Mouse (Mus musculus) cerebellum, adult 18-20 months (tissue): ENCODE measurements at regions not wholly inside any gene's neighbourhood (a gene's known extent, or its start where the extent isn't known, plus 50 kb on each side); places are given as distances from the start of the nearest gene placed in this dataset.
"Not testable (repeated sequence)": the region's sequence is repeated elsewhere in the genome, so short reads cannot be mapped to it uniquely, and the experiment has no call there.

Experiments used
- DNase-seq, 2 experiments: peaks; one replicate each; pipeline ENCODE4 v3.0.0; 2021

- no peak for DNase-seq
These were observed 68.6 kb upstream of the Creb1 start for GRCm38 (mm10) chr1:64463715-64464290.

GRCm38 (mm10) chr1:64461616-64462015 is 70.8 kb upstream of the Creb1 start:
- DNase-seq, result not testable (repeated sequence)

- no peak for DNase-seq
These were observed 74.6 kb upstream of the Creb1 start for GRCm38 (mm10) chr1:64457872-64458271.

GRCm38 (mm10) chr1:64449141-64449540 is 83.3 kb upstream of the Creb1 start:
- DNase-seq, result no peak

GRCm38 (mm10) chr1:64448090-64448489 is 84.4 kb upstream of the Creb1 start:
- DNase-seq, result peak; percentile 64 to 77

- peak in 1 of 2 experiments; percentile 27 for DNase-seq
These were observed 86.0 kb upstream of the Creb1 start for GRCm38 (mm10) chr1:64446492-64446891.

- peak; percentile 87 to 90 for DNase-seq
These were observed 86.5 kb upstream of the Creb1 start for GRCm38 (mm10) chr1:64445919-64446318.

GRCm38 (mm10) chr1:64443436-64443835 is 89.0 kb upstream of the Creb1 start:
- DNase-seq, result peak in 1 of 2 experiments; percentile 6

- DNase-seq, result no peak
These were observed 90.1 kb upstream of the Creb1 start for GRCm38 (mm10) chr1:64442179-64442874.

- no peak for DNase-seq
These were observed 109.2 kb upstream of the Creb1 start for GRCm38 (mm10) chr1:64423256-64423655.

GRCm38 (mm10) chr1:64418567-64418966 is 113.9 kb upstream of the Creb1 start:
- DNase-seq, result no peak

GRCm38 (mm10) chr1:64415906-64416305 is 116.5 kb upstream of the Creb1 start:
- DNase-seq, result no peak

GRCm38 (mm10) chr1:64413181-64413560 is 119.3 kb upstream of the Creb1 start:
- DNase-seq, result peak; percentile 31 to 43

GRCm38 (mm10) chr1:64412481-64413180 is 119.8 kb upstream of the Creb1 start:
- peak; percentile 51 to 53 for DNase-seq

- DNase-seq, result peak; percentile 40 to 51
These were observed 120.5 kb upstream of the Creb1 start for GRCm38 (mm10) chr1:64411851-64412480.

- peak; percentile 78 to 85 for DNase-seq
These were observed 123.5 kb upstream of the Creb1 start for GRCm38 (mm10) chr1:64408807-64409582.

- no peak for DNase-seq
These were observed 140.9 kb upstream of the Creb1 start for GRCm38 (mm10) chr1:64391525-64391924.

- DNase-seq, result no peak
These were observed 151.2 kb upstream of the Creb1 start for GRCm38 (mm10) chr1:64381264-64381663.

GRCm38 (mm10) chr1:64376426-64376825 is 156.0 kb upstream of the Creb1 start:
- DNase-seq, result not testable (repeated sequence)

GRCm38 (mm10) chr1:64374286-64375071 is 158.0 kb upstream of the Creb1 start:
- DNase-seq, result no peak

- no peak for DNase-seq
These were observed 168.3 kb upstream of the Creb1 start for GRCm38 (mm10) chr1:64364095-64364494.
